Mouse (Mus musculus) forebrain, embryonic 10.5 days (tissue): Measurements from ENCODE around the gene Lrrc4c. TPM values are rescaled to one million over a fixed set of nuclear protein-coding genes. Genes with fewer than 3 reads are reported as not detected.

Source experiments
- DNase-seq: peaks from one replicate; pipeline ENCODE4 v3.0.0-alpha.2; 2017; ENCODE audit warnings: low spot score; ENCODE audit errors: extremely low spot score
- H3K27ac ChIP-seq: fragments of 300-500 bp; sonication (generic); 2 replicates; pipeline ENCODE4 v1.5.1; 2016; ENCODE audit warnings: mild to moderate bottlenecking
- H3K27me3 ChIP-seq: fragments of 300-500 bp; sonication (generic); 2 replicates; pipeline ENCODE4 v1.6.1; 2016; ENCODE audit warnings: mild to moderate bottlenecking; ENCODE audit not compliant: poor library complexity, severe bottlenecking
- H3K36me3 ChIP-seq: fragments of 300-500 bp; sonication (generic); replicated peaks from 2 replicates; pipeline ENCODE4 v1.6.1; 2016; ENCODE audit warnings: mild to moderate bottlenecking, moderate library complexity
- H3K4me1 ChIP-seq: fragments of 300-500 bp; sonication (generic); 2 replicates; pipeline ENCODE4 v1.6.1; 2016
- H3K4me3 ChIP-seq: fragments of 300-500 bp; sonication (generic); 2 replicates; pipeline ENCODE4 v1.5.1; 2016; ENCODE audit warnings: mild to moderate bottlenecking, moderate library complexity
- H3K9me3 ChIP-seq: fragments of 300-500 bp; sonication (generic); 2 replicates; pipeline ENCODE4 v1.6.1; 2016; ENCODE audit warnings: mild to moderate bottlenecking, moderate library complexity
- WGBS: fragments of 180-500 bp; shearing (Covaris S2); methylation state at CpG from one replicate; pipeline ENCODE4 v1.1.7; 2016; 5-methylcytosine and 5-hydroxymethylcytosine counted together
- polyA plus RNA-seq: library from polyadenylated mRNA; unstranded; fragments of >200 nt; fragmentation: Nextera tagmentation; extraction: Ambion mirVana; gene quantifications from 2 replicates; pipeline ENCODE4 v1.2.1, GENCODE M21; 2016

Lrrc4c gene
- polyA plus RNA-seq, 1 experiment from 2014 or later = 5.0 TPM

- 92% methylated on average over 1 of the region's 1 CpGs for WGBS
- H3K27ac ChIP-seq = no peak overlapping the region
- no peaks in the 10 kb centered on the region for H3K9me3 ChIP-seq
- no peak overlapping the region for H3K4me3 ChIP-seq
- DNase-seq = no peak
- H3K36me3 ChIP-seq = no peaks in the 10 kb centered on the region
- no peaks in the 10 kb centered on the region for H3K4me1 ChIP-seq
- H3K27me3 ChIP-seq = no peaks in the 10 kb centered on the region
These were observed 709.6 kb downstream of the Lrrc4c start for GRCm38 (mm10) chr2:97027585-97027984.

GRCm38 (mm10) chr2:97036401-97036800, 718.4 kb downstream of the Lrrc4c start:
- Histone ChIP-seq H3K36me3 (no peaks in the 10 kb centered on the region), H3K27me3 (no peaks in the 10 kb centered on the region)
- no peak for DNase-seq

GRCm38 (mm10) chr2:97037024-97037814, 719.2 kb downstream of the Lrrc4c start:
- no peaks in the 10 kb centered on the region for H3K27me3 ChIP-seq
- no peaks in the 10 kb centered on the region for H3K36me3 ChIP-seq
- no peak overlapping the region for H3K4me3 ChIP-seq
- WGBS = 92% methylated on average over 5 of the region's 5 CpGs
- no peaks in the 10 kb centered on the region for H3K4me1 ChIP-seq
- no peak overlapping the region for H3K27ac ChIP-seq
- DNase-seq = no peak
- H3K9me3 ChIP-seq = no peaks in the 10 kb centered on the region

More at GRCm38 (mm10) chr2:97036401-97036800, 718.4 kb downstream of the Lrrc4c start:
- H3K9me3 ChIP-seq = no peaks in the 10 kb centered on the region
- H3K4me3 ChIP-seq = no peak overlapping the region
- no peak overlapping the region for H3K27ac ChIP-seq
- no peaks in the 10 kb centered on the region for H3K4me1 ChIP-seq

- Histone ChIP-seq H3K27ac (no peak overlapping the region), H3K9me3 (no peaks in the 10 kb centered on the region), H3K4me1 (peaks cover 3% of the 10 kb centered on the region; the same call in 1 of the 2 replicates), H3K27me3 (no peaks in the 10 kb centered on the region), H3K36me3 (no peaks in the 10 kb centered on the region), H3K4me3 (no peak overlapping the region)
- 83% methylated on average over 3 of the region's 3 CpGs for WGBS
- DNase-seq = no peak
These were observed 726.0 kb downstream of the Lrrc4c start for GRCm38 (mm10) chr2:97044016-97044415.

- 90% methylated on average over 3 of the region's 3 CpGs for WGBS
- Histone ChIP-seq H3K27ac (no peak overlapping the region), H3K4me1 (peaks cover 3% of the 10 kb centered on the region; the same call in 1 of the 2 replicates), H3K27me3 (no peaks in the 10 kb centered on the region), H3K36me3 (no peaks in the 10 kb centered on the region), H3K4me3 (no peak overlapping the region), H3K9me3 (no peaks in the 10 kb centered on the region)
- DNase-seq = no peak
These were observed 727.7 kb downstream of the Lrrc4c start for GRCm38 (mm10) chr2:97045628-97046027.

- DNase-seq = no peak
- Histone ChIP-seq H3K4me3 (no peak overlapping the region), H3K36me3 (no peaks in the 10 kb centered on the region), H3K9me3 (no peaks in the 10 kb centered on the region), H3K27ac (no peak overlapping the region), H3K4me1 (peaks cover 6% of the 10 kb centered on the region; the same call in 1 of the 2 replicates), H3K27me3 (no peaks in the 10 kb centered on the region)
- WGBS = 47% methylated on average over 1 of the region's 1 CpGs
These were observed 762.2 kb downstream of the Lrrc4c start for GRCm38 (mm10) chr2:97080156-97080555.

- no peak overlapping the region for H3K27ac ChIP-seq
- no peak for DNase-seq
- H3K27me3 ChIP-seq = no peaks in the 10 kb centered on the region
- H3K9me3 ChIP-seq = no peaks in the 10 kb centered on the region
- no peak overlapping the region for H3K4me3 ChIP-seq
- peaks cover 3% of the 10 kb centered on the region; the same call in 1 of the 2 replicates for H3K4me1 ChIP-seq
- no peaks in the 10 kb centered on the region for H3K36me3 ChIP-seq
- 59% methylated on average over 3 of the region's 3 CpGs for WGBS
These were observed 780.0 kb downstream of the Lrrc4c start for GRCm38 (mm10) chr2:97097965-97098364.

GRCm38 (mm10) chr2:97103398-97104162, 785.6 kb downstream of the Lrrc4c start:
- H3K27me3 ChIP-seq = no peaks in the 10 kb centered on the region
- H3K4me3 ChIP-seq = no peak overlapping the region
- no peaks in the 10 kb centered on the region for H3K9me3 ChIP-seq
- no peak for DNase-seq
- H3K4me1 ChIP-seq = no peaks in the 10 kb centered on the region
- no peak overlapping the region for H3K27ac ChIP-seq
- WGBS = 76% methylated on average over 2 of the region's 2 CpGs
- no peaks in the 10 kb centered on the region for H3K36me3 ChIP-seq

GRCm38 (mm10) chr2:97124246-97124645, 806.3 kb downstream of the Lrrc4c start:
- no peak overlapping the region for H3K4me3 ChIP-seq
- 95% methylated on average over 3 of the region's 3 CpGs for WGBS
- no peak for DNase-seq
- no peaks in the 10 kb centered on the region for H3K9me3 ChIP-seq
- H3K27me3 ChIP-seq = no peaks in the 10 kb centered on the region
- no peaks in the 10 kb centered on the region for H3K4me1 ChIP-seq
- no peaks in the 10 kb centered on the region for H3K36me3 ChIP-seq
- no peak overlapping the region for H3K27ac ChIP-seq

- H3K27ac ChIP-seq = no peak overlapping the region
- no peak overlapping the region for H3K4me3 ChIP-seq
- H3K36me3 ChIP-seq = no peaks in the 10 kb centered on the region
- no peaks in the 10 kb centered on the region for H3K4me1 ChIP-seq
- 92% methylated on average over 3 of the region's 3 CpGs for WGBS
- H3K27me3 ChIP-seq = no peaks in the 10 kb centered on the region
- no peaks in the 10 kb centered on the region for H3K9me3 ChIP-seq
- no peak for DNase-seq
These were observed 820.5 kb downstream of the Lrrc4c start for GRCm38 (mm10) chr2:97138454-97138853.

- H3K27ac ChIP-seq = no peak overlapping the region
- no peaks in the 10 kb centered on the region for H3K27me3 ChIP-seq
- H3K4me3 ChIP-seq = no peak overlapping the region
- no peaks in the 10 kb centered on the region for H3K36me3 ChIP-seq
- WGBS = 94% methylated on average over 3 of the region's 3 CpGs
- no peaks in the 10 kb centered on the region for H3K4me1 ChIP-seq
- no peak for DNase-seq
- H3K9me3 ChIP-seq = no peaks in the 10 kb centered on the region
These were observed 833.7 kb downstream of the Lrrc4c start for GRCm38 (mm10) chr2:97151626-97152194.

- no peak for DNase-seq
- Histone ChIP-seq H3K27ac (no peak overlapping the region), H3K9me3 (no peaks in the 10 kb centered on the region), H3K4me1 (no peaks in the 10 kb centered on the region), H3K4me3 (no peak overlapping the region), H3K36me3 (no peaks in the 10 kb centered on the region), H3K27me3 (no peaks in the 10 kb centered on the region)
- WGBS = 94% methylated on average over 2 of the region's 2 CpGs
These were observed 847.8 kb downstream of the Lrrc4c start for GRCm38 (mm10) chr2:97165745-97166144.

GRCm38 (mm10) chr2:97178399-97178798, 860.4 kb downstream of the Lrrc4c start:
- Histone ChIP-seq H3K4me1 (no peaks in the 10 kb centered on the region), H3K9me3 (no peaks in the 10 kb centered on the region), H3K4me3 (no peak overlapping the region), H3K27me3 (no peaks in the 10 kb centered on the region), H3K36me3 (no peaks in the 10 kb centered on the region), H3K27ac (no peak overlapping the region)
- WGBS = 93% methylated on average over 4 of the region's 4 CpGs
- DNase-seq = no peak
